Mouse (Mus musculus): ENCODE measurements around the gene Celf2. TPM values are rescaled to one million over a fixed set of nuclear protein-coding genes. Genes with fewer than 3 reads are reported as not detected.

The Celf2 gene
- polyA plus RNA-seq, 1 experiment from 2014 or later, result 35.4 TPM

DNA sequence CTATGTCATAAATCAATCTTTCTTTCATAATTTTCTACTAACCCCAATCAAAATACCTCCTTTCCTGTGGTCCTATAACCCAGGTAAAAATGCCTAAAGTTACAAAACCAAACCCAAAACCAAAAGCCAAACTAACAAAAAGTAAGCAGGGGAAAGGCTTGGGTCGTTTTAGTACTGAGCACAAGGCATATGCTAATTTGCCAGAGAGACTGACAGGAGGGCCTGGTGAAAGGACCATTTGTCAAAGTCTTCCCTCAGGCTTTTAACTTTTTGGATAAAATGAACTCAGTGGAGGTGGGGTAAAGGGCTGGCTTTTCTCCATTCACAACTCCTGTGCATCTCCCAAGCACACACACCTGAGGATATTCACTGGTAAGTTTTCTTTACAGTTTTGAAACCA is 463.2 kb downstream of the Celf2 start:
- WGBS, result 21% methylated on average over 1 of the region's 1 CpGs
- ATAC-seq, result no peak
- Histone ChIP-seq H3K36me3 (ENCODE audit: control insufficient read depth, insufficient read depth, low read length) (no peaks in the 10 kb centered on the region), H3K4me1 (ENCODE audit: control insufficient read depth, insufficient read depth, low read length) (no peaks in the 10 kb centered on the region), H3K9ac (ENCODE audit: low read depth, low read length) (no peak overlapping the region), H3K9me3 (ENCODE audit: control insufficient read depth, low read length) (no peaks in the 10 kb centered on the region), H3K4me2 (ENCODE audit: low read depth, low read length) (no peak overlapping the region), H3K27me3 (replicated peaks; ENCODE audit: control insufficient read depth, insufficient read depth, low read length) (no peaks in the 10 kb centered on the region), H3K27ac (ENCODE audit: low read length) (no peak overlapping the region), H3K4me3 (ENCODE audit: low read length) (no peak overlapping the region)

DNA sequence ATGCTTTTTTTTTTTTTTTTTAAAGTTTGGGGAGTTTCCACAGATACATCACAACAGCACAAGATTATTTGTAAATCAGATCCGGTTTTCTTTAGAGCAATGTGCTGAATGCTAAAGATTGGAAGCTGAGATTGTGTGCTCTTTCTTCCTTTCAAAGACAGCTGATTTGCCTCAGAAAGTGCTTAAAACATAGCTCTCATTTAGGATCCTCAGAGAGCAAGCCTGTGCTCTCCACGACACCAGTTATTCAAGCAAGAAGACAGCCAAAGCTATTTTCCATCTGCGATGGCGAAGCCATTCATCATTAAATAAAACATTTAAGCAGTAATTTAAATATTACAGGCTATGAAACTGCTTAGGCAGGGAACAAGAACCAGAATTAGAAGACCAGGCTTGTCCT is 463.8 kb downstream of the Celf2 start:
- Histone ChIP-seq H3K4me2 (ENCODE audit: low read depth, low read length) (no peak overlapping the region), H3K4me3 (ENCODE audit: low read length) (no peak overlapping the region), H3K9ac (ENCODE audit: low read depth, low read length) (no peak overlapping the region), H3K27me3 (replicated peaks; ENCODE audit: control insufficient read depth, insufficient read depth, low read length) (no peaks in the 10 kb centered on the region), H3K4me1 (ENCODE audit: control insufficient read depth, insufficient read depth, low read length) (no peaks in the 10 kb centered on the region), H3K36me3 (ENCODE audit: control insufficient read depth, insufficient read depth, low read length) (no peaks in the 10 kb centered on the region), H3K9me3 (ENCODE audit: control insufficient read depth, low read length) (no peaks in the 10 kb centered on the region), H3K27ac (ENCODE audit: low read length) (no peak overlapping the region)
- ATAC-seq, result no peak
- 53% methylated on average over 4 of the region's 4 CpGs for WGBS

DNA sequence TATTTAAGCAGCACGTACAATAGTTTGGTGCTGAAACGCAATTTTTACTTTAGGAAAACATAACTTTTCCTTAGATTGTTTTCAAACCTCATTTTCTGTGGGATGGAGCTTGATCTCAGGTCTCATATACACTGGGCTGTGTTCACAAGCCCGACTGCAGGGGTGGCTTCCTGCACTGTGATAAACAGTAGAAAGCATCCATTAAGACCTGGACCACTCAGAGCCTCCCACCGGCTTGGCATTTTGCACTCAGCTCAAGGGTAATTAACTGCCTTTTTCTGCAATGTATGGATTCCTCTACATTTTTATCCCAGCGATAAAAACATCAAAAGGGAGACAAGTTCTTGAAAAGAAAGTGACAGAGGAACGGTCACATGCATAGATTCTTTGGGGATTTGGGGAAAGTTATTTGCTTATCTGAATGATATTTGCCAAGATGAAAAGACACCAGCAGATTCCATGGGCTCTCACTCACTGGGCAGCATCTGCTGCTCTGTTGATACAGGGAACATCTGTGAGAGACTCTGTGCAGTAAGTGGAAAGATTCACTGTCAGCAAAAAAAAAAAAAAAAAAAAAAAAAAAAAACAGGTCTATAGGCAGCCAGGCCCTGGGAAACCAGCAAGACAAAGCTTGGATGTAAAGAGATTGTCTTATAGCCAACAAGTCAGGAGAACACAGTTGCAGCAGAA is 465.4 kb downstream of the Celf2 start:
- ATAC-seq, result no peak
- H3K4me2 ChIP-seq (ENCODE audit: low read depth, low read length), result no peak overlapping the region
- no peaks in the 10 kb centered on the region for H3K27me3 ChIP-seq (replicated peaks; ENCODE audit: control insufficient read depth, insufficient read depth, low read length)
- H3K4me1 ChIP-seq (ENCODE audit: control insufficient read depth, insufficient read depth, low read length), result no peaks in the 10 kb centered on the region
- no peaks in the 10 kb centered on the region for H3K9me3 ChIP-seq (ENCODE audit: control insufficient read depth, low read length)
- H3K4me3 ChIP-seq (ENCODE audit: low read length), result no peak overlapping the region
- H3K36me3 ChIP-seq (ENCODE audit: control insufficient read depth, insufficient read depth, low read length), result no peaks in the 10 kb centered on the region
- no peak overlapping the region for H3K9ac ChIP-seq (ENCODE audit: low read depth, low read length)
- 52% methylated on average over 6 of the region's 6 CpGs for WGBS
- no peak overlapping the region for H3K27ac ChIP-seq (ENCODE audit: low read length)

DNA sequence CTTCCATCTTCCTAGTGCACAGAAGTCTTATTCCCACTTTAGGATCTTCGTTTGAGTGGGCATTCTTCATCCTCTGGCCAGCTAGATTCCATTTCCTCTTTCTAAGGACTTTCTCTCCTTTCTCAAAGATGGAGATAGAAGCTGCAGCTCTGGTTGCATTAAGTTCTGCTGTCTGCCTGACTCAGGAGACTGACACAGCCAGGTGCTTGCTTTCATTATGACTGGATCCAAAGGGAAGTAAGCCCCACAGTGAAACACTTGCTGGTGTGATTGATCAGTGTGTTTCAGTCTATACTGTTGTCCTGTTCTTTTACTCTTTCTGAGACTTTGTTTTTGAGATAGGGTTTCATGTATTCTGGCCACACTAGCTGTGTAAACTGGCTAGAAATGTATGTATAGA is 468.4 kb downstream of the Celf2 start:
- Histone ChIP-seq H3K36me3 (ENCODE audit: control insufficient read depth, insufficient read depth, low read length) (no peaks in the 10 kb centered on the region), H3K9ac (ENCODE audit: low read depth, low read length) (no peak overlapping the region), H3K4me2 (ENCODE audit: low read depth, low read length) (no peak overlapping the region), H3K4me1 (ENCODE audit: control insufficient read depth, insufficient read depth, low read length) (0 out of 2 replicates have a peak, but pooled peaks cover 5% of the 10 kb centered on the region), H3K27me3 (replicated peaks; ENCODE audit: control insufficient read depth, insufficient read depth, low read length) (no peaks in the 10 kb centered on the region), H3K9me3 (ENCODE audit: control insufficient read depth, low read length) (no peaks in the 10 kb centered on the region), H3K4me3 (ENCODE audit: low read length) (no peak overlapping the region), H3K27ac (ENCODE audit: low read length) (no peak overlapping the region)
- WGBS, result 74% methylated on average over 1 of the region's 1 CpGs
- ATAC-seq, result no peak

DNA sequence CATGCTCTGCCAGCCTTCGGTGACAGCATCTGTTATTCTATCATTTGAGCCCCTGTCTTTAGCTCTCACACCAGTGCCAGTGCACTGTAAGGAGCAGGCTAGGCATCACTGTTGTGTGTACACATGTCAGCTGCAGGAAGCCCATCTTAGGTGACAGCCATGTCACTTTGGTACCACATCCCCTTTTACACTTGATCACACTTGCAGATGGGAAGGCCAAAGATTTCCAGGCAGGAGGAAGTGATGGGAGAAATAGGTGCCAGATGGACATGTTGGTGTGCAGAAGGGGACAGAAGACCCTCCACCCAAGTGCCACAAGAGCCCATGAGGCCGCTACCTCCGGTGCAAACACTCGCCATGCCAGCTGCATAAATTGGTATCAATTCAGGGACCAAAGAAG is 470.4 kb downstream of the Celf2 start:
- Histone ChIP-seq H3K9ac (ENCODE audit: low read depth, low read length) (no peak overlapping the region), H3K27ac (ENCODE audit: low read length) (no peak overlapping the region), H3K27me3 (replicated peaks; ENCODE audit: control insufficient read depth, insufficient read depth, low read length) (no peaks in the 10 kb centered on the region), H3K4me3 (ENCODE audit: low read length) (no peak overlapping the region), H3K4me2 (ENCODE audit: low read depth, low read length) (no peak overlapping the region), H3K36me3 (ENCODE audit: control insufficient read depth, insufficient read depth, low read length) (no peaks in the 10 kb centered on the region), H3K9me3 (ENCODE audit: control insufficient read depth, low read length) (no peaks in the 10 kb centered on the region), H3K4me1 (ENCODE audit: control insufficient read depth, insufficient read depth, low read length) (0 out of 2 replicates have a peak, but pooled peaks cover 5% of the 10 kb centered on the region)
- WGBS, result 92% methylated on average over 4 of the region's 4 CpGs
- no peak for ATAC-seq

DNA sequence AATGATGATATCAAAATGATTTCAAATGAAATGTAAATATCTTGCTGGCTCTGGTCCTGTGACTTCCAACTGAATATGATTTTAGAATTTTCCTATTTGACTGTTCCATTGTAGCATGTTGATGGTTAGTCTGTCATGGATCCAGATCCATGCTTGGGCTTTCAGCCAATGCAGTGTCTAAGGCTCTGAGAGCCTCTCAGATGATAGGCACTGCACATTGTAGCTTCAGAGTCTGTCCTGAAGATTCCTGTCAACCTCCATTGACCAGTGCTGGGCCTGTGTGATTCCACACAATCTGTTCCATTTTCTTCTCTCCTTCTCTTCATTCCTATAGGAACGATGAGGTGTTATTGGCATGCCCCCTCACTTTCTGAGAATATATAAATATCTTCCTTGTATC is 478.0 kb downstream of the Celf2 start:
- ATAC-seq, result no peak
- no peak overlapping the region for H3K9ac ChIP-seq (ENCODE audit: low read depth, low read length)
- H3K4me1 ChIP-seq (ENCODE audit: control insufficient read depth, insufficient read depth, low read length), result 0 out of 2 replicates have a peak, but pooled peaks cover 4% of the 10 kb centered on the region
- no peaks in the 10 kb centered on the region for H3K9me3 ChIP-seq (ENCODE audit: control insufficient read depth, low read length)
- WGBS, result 84% methylated on average over 1 of the region's 1 CpGs
- no peak overlapping the region for H3K4me2 ChIP-seq (ENCODE audit: low read depth, low read length)
- no peaks in the 10 kb centered on the region for H3K36me3 ChIP-seq (ENCODE audit: control insufficient read depth, insufficient read depth, low read length)
- H3K4me3 ChIP-seq (ENCODE audit: low read length), result no peak overlapping the region
- H3K27ac ChIP-seq (ENCODE audit: low read length), result no peak overlapping the region
- no peaks in the 10 kb centered on the region for H3K27me3 ChIP-seq (replicated peaks; ENCODE audit: control insufficient read depth, insufficient read depth, low read length)

DNA sequence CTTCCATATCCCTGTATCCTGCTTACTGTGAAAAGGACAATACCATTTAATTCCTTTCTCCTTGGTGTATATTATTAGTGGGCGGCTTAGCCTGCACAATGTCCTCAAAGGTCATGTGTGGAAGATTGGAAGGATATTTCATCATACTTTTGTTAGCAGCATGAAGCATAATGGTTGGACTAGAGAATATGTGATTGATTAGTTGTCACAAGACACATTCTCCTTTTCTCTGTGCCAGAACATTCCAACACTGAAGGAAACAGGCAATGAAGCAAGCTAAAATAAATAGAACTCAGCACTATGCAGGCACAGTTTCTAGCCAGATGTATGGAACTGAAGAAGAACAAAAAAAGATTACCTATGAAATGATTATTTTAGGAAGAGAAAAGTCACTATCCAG is 482.6 kb downstream of the Celf2 start:
- Histone ChIP-seq H3K27ac (ENCODE audit: low read length) (no peak overlapping the region), H3K9me3 (ENCODE audit: control insufficient read depth, low read length) (no peaks in the 10 kb centered on the region), H3K9ac (ENCODE audit: low read depth, low read length) (no peak overlapping the region), H3K27me3 (replicated peaks; ENCODE audit: control insufficient read depth, insufficient read depth, low read length) (no peaks in the 10 kb centered on the region), H3K4me1 (ENCODE audit: control insufficient read depth, insufficient read depth, low read length) (no peaks in the 10 kb centered on the region), H3K4me3 (ENCODE audit: low read length) (no peak overlapping the region), H3K36me3 (ENCODE audit: control insufficient read depth, insufficient read depth, low read length) (no peaks in the 10 kb centered on the region), H3K4me2 (ENCODE audit: low read depth, low read length) (no peak overlapping the region)
- WGBS, result 81% methylated on average over 1 of the region's 1 CpGs
- ATAC-seq, result no peak

DNA sequence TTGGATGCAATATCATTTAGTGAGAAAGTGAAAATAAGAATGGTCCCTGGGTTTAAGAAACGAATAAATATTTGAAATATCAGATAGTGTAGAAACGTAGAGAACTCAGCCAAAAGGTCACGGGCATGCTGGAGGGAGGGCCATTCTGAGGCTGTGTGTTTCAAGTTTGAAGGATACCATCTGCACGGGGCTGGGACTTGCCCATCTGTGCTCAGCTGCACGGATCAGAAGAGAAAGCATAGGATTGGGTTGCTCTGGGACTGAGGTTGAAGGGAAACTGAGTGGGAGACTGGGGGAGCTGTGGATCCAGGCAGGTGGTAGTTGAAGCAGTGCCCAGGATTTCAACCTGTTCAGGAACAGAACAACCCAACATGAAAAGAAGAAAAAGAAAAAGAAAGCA is 483.8 kb downstream of the Celf2 start:
- Histone ChIP-seq H3K4me3 (ENCODE audit: low read length) (no peak overlapping the region), H3K4me1 (ENCODE audit: control insufficient read depth, insufficient read depth, low read length) (no peaks in the 10 kb centered on the region), H3K27me3 (replicated peaks; ENCODE audit: control insufficient read depth, insufficient read depth, low read length) (no peaks in the 10 kb centered on the region), H3K36me3 (ENCODE audit: control insufficient read depth, insufficient read depth, low read length) (no peaks in the 10 kb centered on the region), H3K9me3 (ENCODE audit: control insufficient read depth, low read length) (no peaks in the 10 kb centered on the region), H3K9ac (ENCODE audit: low read depth, low read length) (no peak overlapping the region), H3K27ac (ENCODE audit: low read length) (no peak overlapping the region), H3K4me2 (ENCODE audit: low read depth, low read length) (no peak overlapping the region)
- WGBS, result 48% methylated on average over 5 of the region's 5 CpGs
- ATAC-seq, result peak; percentile 56; the same call in 1 of the 2 replicates

DNA sequence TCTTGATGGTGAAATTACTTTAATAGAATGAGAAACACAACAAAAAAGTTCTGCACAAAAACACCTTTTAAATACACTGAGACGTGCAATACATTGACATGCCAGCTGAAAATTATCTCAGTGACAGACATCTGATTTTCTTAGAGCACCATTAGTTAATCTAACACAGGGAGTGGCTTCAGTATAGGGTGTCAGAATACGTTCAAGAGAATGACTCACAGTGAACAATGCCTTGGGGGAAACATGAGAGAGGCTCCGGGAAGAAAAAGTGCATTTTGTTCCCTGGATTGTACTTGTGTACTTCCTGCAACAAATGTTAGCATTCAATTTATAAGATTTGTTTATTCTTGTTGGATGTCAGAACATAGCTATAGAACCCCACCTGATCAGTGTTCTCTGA is 487.2 kb downstream of the Celf2 start:
- Histone ChIP-seq H3K4me2 (ENCODE audit: low read depth, low read length) (no peak overlapping the region), H3K36me3 (ENCODE audit: control insufficient read depth, insufficient read depth, low read length) (no peaks in the 10 kb centered on the region), H3K27me3 (replicated peaks; ENCODE audit: control insufficient read depth, insufficient read depth, low read length) (no peaks in the 10 kb centered on the region), H3K9ac (ENCODE audit: low read depth, low read length) (no peak overlapping the region), H3K27ac (ENCODE audit: low read length) (no peak overlapping the region), H3K4me3 (ENCODE audit: low read length) (no peak overlapping the region), H3K4me1 (ENCODE audit: control insufficient read depth, insufficient read depth, low read length) (no peaks in the 10 kb centered on the region), H3K9me3 (ENCODE audit: control insufficient read depth, low read length) (no peaks in the 10 kb centered on the region)
- ATAC-seq, result no peak
- 46% methylated on average over 3 of the region's 3 CpGs for WGBS

All from intestine, embryonic 16.5 days (tissue).